Mouse (Mus musculus): ENCODE measurements around the gene Hcn4. TPM values are rescaled to one million over a fixed set of nuclear protein-coding genes. Genes with fewer than 3 reads are reported as not detected.

Hcn4 gene
- polyA plus RNA-seq, 1 experiment from 2014 or later, result 0.34 TPM

Other genes starting within 250 kb of the Hcn4 start
- gene Nptn, start 241.2 kb upstream of the Hcn4 start, polyA plus RNA-seq (2015; fragmentation: Nextera tagmentation; extraction: Ambion mirVana), result 135 and 139 TPM in 2 replicates
- gene Rec114, start 79.4 kb upstream of the Hcn4 start, polyA plus RNA-seq (2015; fragmentation: Nextera tagmentation; extraction: Ambion mirVana), result 1.6 and 3.8 TPM in 2 replicates
- gene Neo1, start 213.0 kb downstream of the Hcn4 start, polyA plus RNA-seq (2015; fragmentation: Nextera tagmentation; extraction: Ambion mirVana), result 31.5 and 33.2 TPM in 2 replicates